Mouse (Mus musculus) layer of hippocampus, adult 2 months (tissue): ENCODE results near the gene Ugt1a10. TPM values are rescaled to one million over a fixed set of nuclear protein-coding genes. Genes with fewer than 3 reads are reported as not detected.

Source experiments
- DNase-seq, 2 experiments: peaks; one replicate each; pipeline ENCODE4 v3.0.0; 2022; ENCODE audit warnings: low spot score in 2 of 2
- H3K27ac ChIP-seq: fragments of 200-600 bp; 2 replicates; pipeline ENCODE4 v1.8.1; 2022
- H3K4me3 ChIP-seq: fragments of 200-600 bp; 2 replicates; pipeline ENCODE4 v1.8.1; 2022; ENCODE audit warnings: mild to moderate bottlenecking
- CTCF ChIP-seq: fragments of 200-600 bp; conservative IDR thresholded peaks from 2 replicates; pipeline ENCODE4 v1.8.1; 2022; ENCODE audit warnings: antibody characterized with exemption, mild to moderate bottlenecking, moderate library complexity
- total RNA-seq, 2 experiments: library from RNA; stranded (reverse); gene quantifications; 2 replicates each; pipeline ENCODE4 v1.2.3; 2021

The Ugt1a10 gene
- total RNA-seq, 2 experiments from 2014 or later, result not detected

DNA sequence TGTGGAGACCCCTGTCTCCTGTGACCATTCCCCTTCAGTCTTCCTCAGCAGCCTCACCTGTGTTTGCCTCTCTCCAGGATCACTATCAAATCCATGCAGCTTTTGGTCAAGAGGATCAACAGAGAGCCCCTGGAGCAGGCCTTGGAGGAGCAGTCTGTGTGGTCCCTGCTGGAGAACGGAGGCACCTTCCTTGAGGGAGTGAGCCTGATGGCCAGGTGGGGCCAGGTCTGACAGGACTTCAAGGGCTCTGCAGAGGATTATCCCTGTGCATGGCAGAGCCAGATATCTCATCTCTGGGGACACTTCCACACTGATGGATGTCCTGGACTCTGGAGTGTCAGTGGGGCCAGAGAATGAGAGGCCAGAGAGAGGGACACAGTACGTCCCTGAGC lies 200.3 kb downstream of the Ugt1a10 start:
- no peak for TF ChIP-seq CTCF
- H3K4me3 ChIP-seq, result no peak overlapping the region
- no peak overlapping the region for H3K27ac ChIP-seq
- no peak for DNase-seq

DNA sequence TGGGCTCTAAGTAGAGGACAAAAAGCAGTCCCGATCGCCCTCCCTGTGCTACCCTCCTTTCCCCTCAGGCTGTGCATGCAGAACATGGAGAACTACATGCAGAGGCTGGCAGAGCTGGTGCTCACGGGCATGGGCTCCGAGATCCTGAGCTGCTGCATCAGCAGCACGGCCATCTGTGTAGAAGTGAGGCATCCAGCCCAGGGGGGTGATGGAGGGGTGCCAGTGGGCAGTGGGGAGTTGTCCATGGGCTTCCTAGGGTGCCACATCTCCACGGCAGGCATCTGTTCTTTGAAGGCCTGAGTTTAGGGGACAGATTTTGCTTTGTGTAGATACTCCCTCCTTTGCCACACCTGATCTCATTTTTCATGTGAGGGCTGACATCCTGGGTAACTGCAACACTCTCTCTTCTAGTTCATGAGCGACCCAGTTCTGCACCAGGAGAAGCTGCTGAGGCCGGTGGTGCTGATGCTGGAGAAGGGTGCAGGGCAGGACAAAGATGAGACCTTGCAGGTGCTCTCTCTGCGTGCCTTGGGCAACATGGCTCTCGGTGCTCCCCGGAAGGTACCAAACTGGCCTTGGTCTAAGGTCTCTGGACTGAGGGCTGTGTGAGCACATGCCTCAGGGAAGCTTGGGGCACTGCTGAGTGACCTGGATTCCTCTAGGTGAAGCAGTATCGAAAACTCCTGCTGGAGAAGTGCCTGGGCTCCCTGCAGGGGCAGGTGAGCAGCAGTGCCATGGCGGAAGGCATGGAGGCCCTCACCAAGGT lies 201.0 kb downstream of the Ugt1a10 start:
- DNase-seq, result no peak
- TF ChIP-seq CTCF, result no peak
- Histone ChIP-seq H3K4me3 (no peak overlapping the region), H3K27ac (no peak overlapping the region)

DNA sequence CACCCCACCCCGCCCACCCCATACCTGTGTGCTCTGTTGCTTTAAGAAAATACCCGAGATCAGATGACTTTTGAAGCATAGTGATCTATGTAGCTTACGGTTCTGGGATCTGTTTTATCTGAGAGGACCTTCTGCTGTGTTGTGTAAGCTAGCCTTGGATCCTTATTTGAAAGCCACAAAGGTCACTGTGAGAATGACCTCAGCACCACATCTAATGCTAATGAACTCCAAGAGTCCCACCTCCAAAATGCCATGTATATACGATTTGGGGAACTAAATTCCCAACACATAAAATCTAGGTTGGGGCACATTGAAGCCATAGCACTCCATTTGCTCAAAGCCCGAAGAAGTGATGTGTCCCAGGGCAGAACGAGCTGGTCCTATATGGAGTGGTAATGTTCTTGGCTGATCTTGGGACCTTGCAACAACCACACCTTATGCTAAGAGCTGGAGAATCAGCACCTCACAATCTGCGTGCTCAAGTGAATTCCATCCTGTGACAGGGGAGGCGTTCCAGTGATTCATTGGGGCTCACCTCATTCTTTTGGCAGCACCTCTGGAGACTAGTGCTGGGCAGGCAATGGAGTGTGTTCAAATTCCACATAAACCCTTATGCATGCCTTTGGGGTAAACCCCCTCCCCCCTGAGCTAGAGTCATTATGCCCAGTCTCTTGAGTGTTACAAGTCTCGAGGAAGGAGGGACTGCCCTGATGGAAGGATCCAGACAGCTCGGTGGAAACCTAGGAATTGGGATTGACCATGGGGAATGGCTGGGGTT lies 201.9 kb downstream of the Ugt1a10 start:
- DNase-seq, result no peak
- no peak overlapping the region for H3K4me3 ChIP-seq
- H3K27ac ChIP-seq, result no peak overlapping the region
- no peak for TF ChIP-seq CTCF

DNA sequence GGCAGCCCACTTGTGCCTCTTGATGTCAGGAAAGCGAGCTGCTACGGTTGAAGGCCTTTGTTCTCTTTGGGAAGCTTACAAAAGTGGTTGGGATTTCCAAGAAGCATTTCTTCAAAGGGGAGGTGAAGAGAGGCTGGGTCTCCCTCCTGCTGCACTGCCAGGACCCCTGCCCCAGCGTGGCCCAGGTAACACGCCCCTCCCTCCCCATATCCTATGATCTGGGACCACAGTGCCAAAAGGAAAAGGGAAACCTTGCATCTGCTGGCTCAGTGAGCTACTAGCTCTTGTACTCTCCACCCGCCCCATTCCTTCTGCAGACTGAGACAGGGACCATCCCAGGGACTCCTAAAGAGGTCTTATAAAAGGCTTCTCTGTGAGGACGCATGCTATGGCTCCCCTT lies 202.5 kb downstream of the Ugt1a10 start:
- TF ChIP-seq CTCF, result no peak
- Histone ChIP-seq H3K4me3 (no peak overlapping the region), H3K27ac (no peak overlapping the region)
- no peak for DNase-seq

DNA sequence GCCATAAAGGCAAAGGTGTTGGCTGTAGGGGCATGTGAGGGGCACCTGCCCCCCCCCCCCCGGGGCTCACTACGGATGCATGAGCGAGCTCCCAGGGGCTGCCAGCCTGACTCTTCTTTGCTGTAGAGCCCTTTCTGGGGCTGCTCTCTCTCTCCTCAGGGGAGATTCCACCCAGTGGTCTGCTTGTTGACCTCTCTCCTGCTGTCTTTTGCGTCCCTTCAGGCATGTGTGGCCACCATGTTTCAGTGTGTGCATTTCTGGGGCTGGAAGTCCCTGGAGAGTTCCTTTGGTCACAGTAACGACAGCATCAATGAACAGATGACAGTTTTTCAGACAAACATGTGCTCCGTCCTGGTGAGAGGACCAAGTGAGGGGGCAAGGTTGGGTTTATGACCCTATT lies 203.2 kb downstream of the Ugt1a10 start:
- no peak for TF ChIP-seq CTCF
- Histone ChIP-seq H3K27ac (no peak overlapping the region), H3K4me3 (no peak overlapping the region)
- DNase-seq, result no peak

DNA sequence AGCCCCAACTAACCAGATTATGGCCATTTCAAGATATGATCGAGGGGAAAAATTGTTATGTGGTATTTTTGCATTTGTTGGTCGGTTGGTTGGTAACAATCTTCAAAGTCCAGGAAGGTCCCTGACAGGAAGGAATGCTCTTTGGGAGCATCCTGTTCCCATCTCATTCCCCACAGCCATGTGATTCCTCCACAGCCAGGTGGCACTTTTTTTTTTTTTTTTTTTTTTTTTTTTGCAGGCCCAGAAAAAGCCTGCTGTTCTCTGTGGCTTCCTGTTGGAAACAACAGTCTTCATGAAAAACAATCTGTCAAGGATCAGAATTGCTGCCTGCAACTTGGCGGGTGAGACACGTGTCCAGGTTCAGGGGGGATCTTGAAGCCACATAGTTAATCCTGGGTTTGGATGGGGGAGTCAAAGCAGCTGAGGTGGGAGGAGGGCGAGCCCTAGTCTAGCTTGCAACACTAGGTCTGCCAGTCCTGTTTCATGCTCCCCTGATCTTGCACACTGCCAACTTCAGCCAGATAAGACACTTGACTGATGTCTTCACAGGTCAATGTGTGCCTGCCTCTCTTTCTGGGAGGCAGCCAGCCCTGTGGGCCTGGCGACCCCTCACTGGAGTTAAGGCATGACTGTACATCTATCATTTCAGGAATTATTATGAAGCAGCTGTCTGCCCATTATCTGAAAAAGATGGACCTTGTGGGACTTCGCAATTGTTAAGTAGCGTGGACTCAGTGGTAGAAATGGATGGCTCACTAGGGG lies 203.9 kb downstream of the Ugt1a10 start:
- DNase-seq, result no peak
- no peak overlapping the region for H3K4me3 ChIP-seq
- H3K27ac ChIP-seq, result no peak overlapping the region
- TF ChIP-seq CTCF, result peak; percentile 9; the same call in 1 of the 2 replicates

DNA sequence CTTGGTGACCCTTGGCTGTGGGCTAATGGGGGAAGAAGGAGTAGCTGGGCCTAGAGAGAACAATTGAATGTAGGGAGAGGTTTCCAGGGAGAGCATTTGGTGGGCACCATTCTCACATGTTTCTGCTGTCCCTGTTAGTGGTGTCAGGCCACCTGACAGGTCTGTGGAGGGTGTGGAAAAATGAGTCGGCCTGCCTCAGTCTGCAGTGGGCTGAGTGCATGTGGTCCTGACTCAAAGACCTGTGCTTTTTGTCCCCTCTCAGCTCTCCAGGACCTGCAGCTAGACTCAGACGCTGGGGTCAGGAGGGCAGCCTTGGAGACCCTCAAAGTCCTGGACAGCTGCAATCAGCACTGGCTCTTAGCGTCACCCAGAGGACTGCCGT lies 204.4 kb downstream of the Ugt1a10 start:
- Histone ChIP-seq H3K4me3 (no peak overlapping the region), H3K27ac (no peak overlapping the region)
- DNase-seq, result no peak
- TF ChIP-seq CTCF, result no peak

DNA sequence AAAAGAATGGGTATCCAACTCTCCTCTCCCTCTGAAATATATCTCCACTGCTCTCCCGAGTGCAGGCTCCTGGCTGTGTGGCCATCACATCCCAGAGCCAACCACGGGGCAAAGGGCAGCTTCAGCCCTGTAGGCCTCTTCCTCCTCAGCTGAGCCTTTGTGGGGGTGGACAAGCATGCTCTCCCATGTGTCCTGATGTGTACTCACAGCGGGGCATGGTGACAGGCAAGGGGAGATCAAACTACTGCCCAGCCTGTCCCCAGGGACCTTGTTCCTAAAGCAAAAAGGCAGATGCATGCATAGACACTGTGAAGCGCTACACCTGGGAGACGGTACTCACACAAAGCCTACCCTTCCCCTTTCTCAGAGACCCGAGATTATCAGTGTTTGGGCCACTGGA lies 204.9 kb downstream of the Ugt1a10 start:
- no peak for TF ChIP-seq CTCF
- Histone ChIP-seq H3K27ac (no peak overlapping the region), H3K4me3 (no peak overlapping the region)
- no peak for DNase-seq

DNA sequence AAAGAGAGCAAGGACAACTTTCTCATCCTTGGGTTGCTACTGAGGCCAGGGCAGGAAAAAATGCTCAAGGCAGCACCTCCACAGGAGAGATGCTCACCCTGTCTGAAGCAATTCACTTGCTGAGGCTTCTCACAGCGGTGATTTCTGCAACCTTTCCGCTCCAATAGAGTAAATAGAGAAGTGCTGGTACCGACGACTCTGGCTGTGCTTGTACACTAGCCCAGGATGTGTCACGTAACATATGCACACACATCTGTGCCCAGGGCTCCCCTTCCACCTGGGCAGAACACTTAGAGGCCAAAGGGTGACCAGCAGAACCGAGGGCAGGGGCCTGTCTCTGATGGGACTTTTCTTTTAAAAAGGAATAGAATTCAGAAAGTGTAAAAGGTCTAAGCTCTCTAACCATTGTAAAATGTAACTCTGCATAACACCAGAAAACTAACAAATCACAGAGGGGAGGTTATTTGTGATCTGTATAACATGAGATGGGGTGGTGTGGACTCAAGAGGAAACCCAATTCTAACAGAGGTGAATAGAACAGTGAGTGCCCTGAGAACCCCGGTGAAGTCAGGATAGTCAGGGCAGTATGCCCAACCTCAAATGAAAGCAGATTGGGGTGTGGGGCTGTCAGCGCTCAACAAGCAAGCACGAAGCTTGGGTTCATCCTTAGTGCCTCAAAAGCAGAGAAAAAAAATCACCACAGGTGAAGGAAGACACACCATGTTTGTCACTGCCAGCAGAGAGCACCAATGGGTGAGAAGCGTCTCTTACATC lies 205.6 kb downstream of the Ugt1a10 start:
- no peak for TF ChIP-seq CTCF
- no peak overlapping the region for H3K4me3 ChIP-seq
- no peak for DNase-seq
- no peak overlapping the region for H3K27ac ChIP-seq

DNA sequence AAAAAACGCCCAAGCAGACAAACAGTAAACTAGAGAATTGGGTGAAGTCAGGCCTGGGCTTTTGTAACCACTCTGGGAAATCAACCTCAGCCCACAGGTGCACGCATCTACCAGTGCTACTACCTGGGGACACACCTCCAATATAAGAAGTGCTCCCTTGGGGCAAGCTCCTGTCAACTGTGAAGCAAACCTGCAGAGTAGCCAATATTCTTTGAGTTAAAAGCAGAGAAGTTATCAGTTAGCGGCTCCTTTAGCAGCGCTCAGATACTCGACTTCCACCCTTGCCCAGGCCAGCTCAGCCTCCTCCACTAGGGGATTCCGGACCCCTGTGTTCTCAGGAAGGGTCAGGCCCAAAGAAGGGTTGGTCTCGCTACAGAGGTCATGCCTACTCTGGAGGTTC lies 206.5 kb downstream of the Ugt1a10 start:
- DNase-seq, result no peak
- Histone ChIP-seq H3K27ac (no peak overlapping the region), H3K4me3 (no peak overlapping the region)
- TF ChIP-seq CTCF, result no peak

DNA sequence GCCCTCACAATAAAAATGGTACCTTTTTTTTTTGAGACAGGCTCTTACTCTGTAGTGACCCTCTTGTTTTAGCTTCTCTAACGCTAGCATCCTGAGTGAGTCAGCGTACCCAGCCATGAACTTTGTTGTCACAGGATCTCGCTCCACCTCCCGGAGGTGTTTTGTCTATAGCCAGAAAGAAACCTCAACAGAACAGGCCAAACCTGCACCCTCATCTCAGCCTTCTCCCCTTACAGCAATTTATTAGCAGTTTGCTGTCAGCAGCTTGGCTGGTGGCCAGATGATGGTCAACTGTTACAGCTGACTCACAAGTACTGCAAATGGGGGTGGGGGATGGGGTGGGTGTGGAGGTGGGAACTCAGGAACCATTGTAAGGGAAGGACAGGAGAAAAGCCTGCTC lies 207.1 kb downstream of the Ugt1a10 start:
- DNase-seq, result no peak
- Histone ChIP-seq H3K27ac (no peak overlapping the region), H3K4me3 (no peak overlapping the region)
- no peak for TF ChIP-seq CTCF

DNA sequence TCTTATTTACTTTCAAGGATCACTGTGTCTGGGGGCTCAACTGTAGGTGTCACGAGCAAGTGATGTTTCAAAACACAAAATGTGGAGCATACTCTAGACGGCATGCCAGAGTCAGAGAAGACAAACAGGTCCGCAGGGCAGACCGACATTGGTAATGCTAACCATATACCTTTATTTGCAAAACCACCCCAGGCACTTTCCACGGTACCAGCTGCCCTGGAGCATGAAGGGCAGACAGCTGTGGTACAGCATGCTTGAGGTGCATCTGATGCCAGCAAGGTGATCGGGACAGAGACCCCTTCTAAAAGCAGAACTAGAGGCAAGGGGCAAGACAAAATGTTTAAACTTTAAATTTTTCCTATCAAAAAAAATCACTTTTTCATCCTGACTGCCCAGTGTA lies 207.8 kb downstream of the Ugt1a10 start:
- no peak for TF ChIP-seq CTCF
- no peak overlapping the region for H3K4me3 ChIP-seq
- no peak for DNase-seq
- no peak overlapping the region for H3K27ac ChIP-seq
